Mouse (Mus musculus) liver, embryonic 14.5 days (tissue): ENCODE measurements around the gene Gys2. TPM values are rescaled to one million over a fixed set of nuclear protein-coding genes. Genes with fewer than 3 reads are reported as not detected.

Source experiments
- ATAC-seq: fragments of 200-750 bp; cut with Nextera tagmentation; 2 replicates; pipeline ENCODE4 v1.8.0; 2017; ENCODE audit warnings: moderate number of reproducible peaks, mild to moderate bottlenecking, moderate library complexity; ENCODE audit not compliant: insufficient read depth
- DNase-seq, 3 experiments: peaks; one replicate each; pipeline ENCODE4 v3.0.0-alpha.2; 2012 to 2013; ENCODE audit warnings: low read depth in 3 of 3, low spot score in 3 of 3
- H3K27ac ChIP-seq: fragments of 300-500 bp; sonication (generic); 2 replicates; pipeline ENCODE4 v1.5.1; 2014; ENCODE audit warnings: moderate library complexity, mild to moderate bottlenecking, control low read depth, inconsistent platforms
- H3K27me3 ChIP-seq: fragments of 300-500 bp; sonication (generic); 2 replicates; pipeline ENCODE4 v1.6.1; 2014; ENCODE audit warnings: mild to moderate bottlenecking, low read length, moderate library complexity; ENCODE audit not compliant: control insufficient read depth, insufficient read depth
- H3K36me3 ChIP-seq: fragments of 300-500 bp; sonication (generic); replicated peaks from 2 replicates; pipeline ENCODE4 v1.6.1; 2014; ENCODE audit warnings: low read depth; ENCODE audit not compliant: control insufficient read depth, insufficient read depth
- H3K4me1 ChIP-seq, 2 experiments: fragments of 200-500 bp in 1 of 2; fragments of 300-500 bp in 1 of 2; sonication (generic) in 1 of 2; replicated peaks; 2 replicates each; pipeline ENCODE4 v1.6.1; 2012 to 2014; ENCODE audit warnings: antibody characterized with exemption in 1 of 2, inconsistent platforms in 1 of 2, low read length in 1 of 2; ENCODE audit not compliant: control insufficient read depth in 2 of 2, insufficient read depth in 2 of 2
- H3K4me2 ChIP-seq: fragments of 300-500 bp; sonication (generic); 2 replicates; pipeline ENCODE4 v1.6.1; 2014; ENCODE audit warnings: low read depth, mild to moderate bottlenecking, control low read depth, moderate library complexity
- H3K4me3 ChIP-seq, 2 experiments: fragments of 200-500 bp in 1 of 2; fragments of 300-500 bp in 1 of 2; sonication (generic) in 1 of 2; 2 replicates each; pipeline ENCODE4 v1.5.1; 2012 to 2014; ENCODE audit warnings: low read depth in 2 of 2, low read length in 2 of 2, mild to moderate bottlenecking in 2 of 2, control low read depth in 1 of 2, inconsistent platforms in 1 of 2, moderate library complexity in 1 of 2; ENCODE audit not compliant: insufficient read depth in 1 of 2
- H3K9ac ChIP-seq: fragments of 300-500 bp; sonication (generic); replicated peaks from 2 replicates; pipeline ENCODE4 v1.6.1; 2014; ENCODE audit warnings: mild to moderate bottlenecking, control low read depth, moderate library complexity
- H3K9me3 ChIP-seq: fragments of 300-500 bp; sonication (generic); 2 replicates; pipeline ENCODE4 v1.6.1; 2016; ENCODE audit warnings: low read length, mixed read lengths; ENCODE audit not compliant: control insufficient read depth
- CTCF ChIP-seq: IDR thresholded peaks from 2 replicates; pipeline ENCODE4 v1.5.1; 2016; ENCODE audit warnings: antibody characterized with exemption, low read depth, control low read depth
- EP300 ChIP-seq: IDR thresholded peaks from 2 replicates; pipeline ENCODE4 v1.6.1; 2016; ENCODE audit warnings: antibody characterized with exemption, low read depth
- WGBS: fragments of 180-500 bp; shearing (Covaris S2); extraction: QIAGEN DNeasy Blood & Tissue Kit; methylation state at CpG from one replicate; pipeline ENCODE4 v1.1.7; 2014; ENCODE audit not compliant: insufficient replicate concordance; 5-methylcytosine and 5-hydroxymethylcytosine counted together
- polyA plus RNA-seq, 2 experiments: library from polyadenylated mRNA; depleted of rRNA in 1 of 2; stranded (reverse) in 1 of 2; unstranded in 1 of 2; fragments of >200 nt; fragmentation: Nextera tagmentation in 1 of 2; extraction: Ambion mirVana in 1 of 2; gene quantifications; 2 replicates each; pipeline versions ENCODE4 v1.2.1 to v1.2.3; 2012 to 2014

Gene Gys2
- polyA plus RNA-seq, 2 experiments: 20.9 to 38.8 TPM

DNA sequence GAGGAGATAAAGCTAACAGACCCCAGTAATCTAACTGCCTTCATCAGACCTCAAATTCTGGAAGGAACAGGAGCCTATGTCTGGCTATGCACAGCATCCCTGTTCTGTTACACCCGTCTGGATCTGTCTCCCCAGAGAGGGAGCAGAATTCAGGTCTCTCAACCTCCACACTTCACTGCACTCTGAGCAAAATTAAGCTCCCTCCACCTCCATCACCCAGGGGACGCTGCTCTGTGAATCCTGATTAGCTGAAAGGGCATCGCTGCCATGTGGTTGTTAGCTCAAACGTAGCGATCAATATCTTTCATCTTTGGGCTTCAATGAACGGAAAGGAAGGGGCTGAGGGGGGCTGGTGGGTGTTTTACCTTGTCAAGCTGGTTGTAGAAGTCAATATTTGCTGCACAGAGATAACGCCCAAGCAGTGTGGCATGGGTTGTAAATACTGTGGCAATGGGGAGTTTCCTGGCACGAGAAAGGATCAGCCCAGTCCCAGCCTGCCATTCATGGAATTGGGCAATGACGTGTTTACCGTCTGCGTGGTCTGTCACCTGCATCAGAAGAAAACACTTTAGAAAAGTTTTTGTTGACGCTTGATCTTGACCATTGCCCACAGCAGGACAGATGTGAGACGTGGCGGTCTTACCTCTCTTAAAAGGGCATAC, 13.8 kb downstream of the Gys2 start:
- TF ChIP-seq EP300 (no peak), CTCF (no peak)
- peak; percentile 41; the same call in 1 of the 2 replicates for ATAC-seq
- Histone ChIP-seq H3K9me3 (no peaks in the 10 kb centered on the region), H3K4me2 (no peak overlapping the region), H3K4me1 (no peaks in the 10 kb centered on the region), H3K4me3 (no peak overlapping the region), H3K9ac (no peak overlapping the region), H3K27me3 (no peaks in the 10 kb centered on the region), H3K27ac (no peak overlapping the region), H3K36me3 (no peaks in the 10 kb centered on the region; the same call in 1 of the 2 replicates)
- WGBS: 53% methylated on average over 14 of the region's 14 CpGs
- DNase-seq: no peak

DNA sequence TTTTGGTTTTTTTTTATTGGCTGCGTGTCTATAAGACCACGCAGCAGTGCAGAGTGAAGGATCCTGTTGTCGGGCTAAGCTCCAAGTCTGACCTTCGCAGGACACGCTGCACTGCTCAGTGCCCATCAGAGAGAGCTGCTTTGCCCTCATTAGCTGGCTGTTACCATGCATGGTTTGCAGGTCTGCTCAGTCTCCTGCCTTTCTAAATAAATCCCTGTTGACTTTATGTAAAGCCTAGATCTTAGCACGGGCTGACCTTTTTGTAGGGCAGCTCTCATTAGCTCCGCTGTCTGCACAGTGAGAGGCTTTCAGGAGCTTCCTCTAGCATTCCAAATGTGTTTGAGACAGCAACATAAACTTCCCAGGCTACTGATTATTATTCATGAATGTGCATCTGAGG, 14.9 kb downstream of the Gys2 start:
- H3K36me3 ChIP-seq: no peaks in the 10 kb centered on the region; the same call in 1 of the 2 replicates
- DNase-seq (no peak), ATAC-seq (no peak)
- no peaks in the 10 kb centered on the region for H3K4me1 ChIP-seq
- H3K27me3 ChIP-seq: no peaks in the 10 kb centered on the region
- no peaks in the 10 kb centered on the region for H3K9me3 ChIP-seq
- WGBS: 66% methylated on average over 7 of the region's 7 CpGs
- H3K9ac ChIP-seq: no peak overlapping the region
- H3K27ac ChIP-seq: no peak overlapping the region
- H3K4me2 ChIP-seq: no peak overlapping the region
- no peak overlapping the region for H3K4me3 ChIP-seq
- no peak for TF ChIP-seq EP300
- no peak for TF ChIP-seq CTCF

DNA sequence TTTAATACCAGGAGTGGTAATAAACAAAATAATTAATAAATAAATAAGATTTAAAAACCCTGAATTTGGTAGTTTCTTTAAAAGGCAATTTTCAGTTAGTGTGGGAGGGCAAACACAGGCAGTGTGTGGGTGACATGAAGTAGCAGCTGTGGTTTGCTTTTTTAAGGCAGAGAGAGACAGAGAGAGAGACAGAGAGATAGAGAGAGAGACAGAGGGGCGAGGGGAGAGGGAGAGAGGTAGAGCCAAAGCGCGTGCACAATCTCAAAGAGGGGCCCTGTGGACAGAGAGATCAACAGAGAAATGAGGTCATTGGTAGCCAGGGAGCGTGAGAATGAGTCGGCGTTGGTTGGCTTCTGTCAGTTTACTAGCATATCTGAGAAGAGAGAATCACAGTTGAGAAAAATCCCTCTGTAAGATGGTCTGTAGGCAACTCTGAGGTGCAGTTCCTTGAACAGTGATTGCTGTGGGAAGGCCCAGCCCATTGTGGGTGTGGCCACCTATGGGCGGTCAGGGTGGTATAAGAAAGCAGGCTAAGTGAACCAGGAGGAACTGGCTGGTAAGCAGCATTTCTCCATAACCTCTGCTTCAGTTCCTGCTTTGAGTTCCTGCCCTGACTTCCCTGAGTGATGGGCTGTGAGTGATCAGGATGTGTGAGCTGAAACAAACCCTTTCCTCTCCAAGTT, 17.5 kb downstream of the Gys2 start:
- TF ChIP-seq EP300: no peak
- no peak for TF ChIP-seq CTCF
- Histone ChIP-seq H3K9ac (no peak overlapping the region), H3K27ac (no peak overlapping the region), H3K9me3 (no peaks in the 10 kb centered on the region), H3K4me1 (no peaks in the 10 kb centered on the region), H3K27me3 (no peaks in the 10 kb centered on the region), H3K36me3 (no peaks in the 10 kb centered on the region), H3K4me2 (no peak overlapping the region), H3K4me3 (no peak overlapping the region)
- no peak for ATAC-seq
- DNase-seq: no peak
- WGBS: 60% methylated on average over 7 of the region's 7 CpGs

DNA sequence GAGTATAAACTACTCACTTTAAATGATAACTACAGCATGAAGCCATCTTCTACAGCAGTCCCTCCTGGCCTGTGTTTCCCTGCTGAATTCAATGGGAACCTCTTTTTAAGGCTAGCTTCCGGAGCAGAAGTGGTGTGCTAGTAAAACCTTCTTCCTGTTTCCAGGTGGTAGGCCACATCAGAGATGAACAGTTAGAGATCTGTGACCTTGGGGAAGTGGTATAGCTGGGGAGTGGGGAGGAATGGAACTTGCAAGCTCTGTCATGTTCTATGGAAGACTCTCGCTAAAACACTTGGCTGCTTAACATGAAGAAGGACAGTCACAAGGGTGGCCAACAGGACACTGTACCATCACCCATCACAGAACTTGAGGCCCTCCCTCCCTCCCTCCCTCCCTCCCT, 19.6 kb downstream of the Gys2 start:
- H3K27me3 ChIP-seq: no peaks in the 10 kb centered on the region
- H3K27ac ChIP-seq: no peak overlapping the region
- H3K4me1 ChIP-seq: no peaks in the 10 kb centered on the region
- WGBS: 49% methylated on average over 2 of the region's 2 CpGs
- no peak for ATAC-seq
- no peak overlapping the region for H3K4me3 ChIP-seq
- H3K9ac ChIP-seq: no peak overlapping the region
- TF ChIP-seq EP300 (no peak), CTCF (no peak)
- H3K9me3 ChIP-seq: no peaks in the 10 kb centered on the region
- no peaks in the 10 kb centered on the region for H3K36me3 ChIP-seq
- H3K4me2 ChIP-seq: no peak overlapping the region
- no peak for DNase-seq

DNA sequence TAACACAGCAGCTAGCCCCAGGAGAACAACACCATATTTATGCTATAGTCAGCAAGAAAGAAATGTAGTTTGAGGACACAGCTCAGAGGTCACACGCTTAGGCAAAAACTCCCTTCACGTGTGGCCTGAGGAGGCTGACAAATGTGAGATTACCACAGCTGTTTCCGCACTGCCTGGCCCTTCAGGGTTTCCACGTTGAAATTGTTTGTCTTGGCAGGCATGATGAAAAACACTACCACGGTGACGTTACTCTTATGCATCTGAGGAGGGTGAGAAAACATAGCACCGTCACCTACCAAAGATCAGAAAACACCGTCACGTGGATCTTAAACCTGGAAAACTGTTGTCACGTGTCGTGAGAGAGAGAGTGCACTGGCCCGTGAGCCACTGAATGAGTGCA, 21.5 kb downstream of the Gys2 start:
- Histone ChIP-seq H3K4me1 (no peaks in the 10 kb centered on the region), H3K36me3 (no peaks in the 10 kb centered on the region), H3K27me3 (no peaks in the 10 kb centered on the region), H3K9ac (no peak overlapping the region), H3K27ac (no peak overlapping the region), H3K4me2 (no peak overlapping the region), H3K9me3 (no peaks in the 10 kb centered on the region), H3K4me3 (no peak overlapping the region)
- TF ChIP-seq CTCF (no peak), EP300 (no peak)
- DNase-seq (no peak), ATAC-seq (no peak)
- WGBS: 66% methylated on average over 12 of the region's 12 CpGs
